23 mouse cellular contexts compared by ENCODE assay signal in genomic region chr1:125351416-125352037, GRCm38 (mm10).
A peak's percentile ranks its signal among the peaks of the same experiment; 100 is the strongest.
DNase-seq lines count a peak whose midpoint lies in the region; ATAC-seq and TF ChIP-seq lines count a peak whose summit lies in the region.
"Had no signal": no experiment of that assay in that cellular context is flagged by ENCODE, and none has a peak within 500 bp of the region (broad histone marks: within the 10 kb centered on the region; RNA-seq: fewer than 3 reads in every experiment).

No protein-coding gene starts in this region.

- no peaks in the 10 kb centered on the region for H3K36me3 ChIP-seq in forebrain, embryonic 11.5 days (ENCODE audit: control insufficient read depth, insufficient read depth, low read length)
- no peaks in the 10 kb centered on the region for H3K36me3 ChIP-seq in forebrain, embryonic 10.5 days (replicated peaks)
- no peaks in the 10 kb centered on the region for H3K36me3 ChIP-seq in forebrain, embryonic 13.5 days (ENCODE audit: poor library complexity, severe bottlenecking)
- no peaks in the 10 kb centered on the region for H3K36me3 ChIP-seq in forebrain, postnatal 0 days (ENCODE audit: insufficient read depth)
- H3K36me3 ChIP-seq: embryonic facial prominence, embryonic 15.5 days; G1E; heart, embryonic 12.5 days; hindbrain, embryonic 10.5 days; intestine, embryonic 15.5 days had no signal

- no peak overlapping the region for H3K9ac ChIP-seq in forebrain, embryonic 11.5 days (ENCODE audit: low read length)
- H3K9ac ChIP-seq in forebrain, embryonic 13.5 days = no peak overlapping the region
- no peak overlapping the region for H3K9ac ChIP-seq in forebrain, postnatal 0 days
- H3K9ac ChIP-seq: embryonic facial prominence, embryonic 15.5 days; heart, embryonic 12.5 days; hindbrain, embryonic 14.5 days; intestine, embryonic 15.5 days had no signal

- WGBS in forebrain, embryonic 11.5 days = 74% methylated on average over 4 of the region's 4 CpGs
- 89% methylated on average over 4 of the region's 4 CpGs for WGBS in forebrain, embryonic 10.5 days
- WGBS in forebrain, embryonic 13.5 days = 43% methylated on average over 4 of the region's 4 CpGs
- WGBS in forebrain, postnatal 0 days = 25% methylated on average over 4 of the region's 4 CpGs

- peak; percentile 82 for ATAC-seq in forebrain, embryonic 11.5 days (replicated peaks; ENCODE audit: low FRiP score)
- peak; percentile 96 for ATAC-seq in forebrain, embryonic 13.5 days
- ATAC-seq in forebrain, postnatal 0 days = peak; percentile 89
- ATAC-seq: CD4-positive, CD25-positive, alpha-beta regulatory T cell, adult 4 months; intestine, embryonic 15.5 days had no signal

- no peaks in the 10 kb centered on the region; the same call in 1 of the 2 replicates for H3K9me3 ChIP-seq in forebrain, embryonic 11.5 days (ENCODE audit: control insufficient read depth, low read length)
- no peaks in the 10 kb centered on the region; the same call in 1 of the 2 replicates for H3K9me3 ChIP-seq in forebrain, embryonic 10.5 days
- H3K9me3 ChIP-seq in forebrain, embryonic 13.5 days (replicated peaks) = no peaks in the 10 kb centered on the region; the same call in 1 of the 2 replicates
- H3K9me3 ChIP-seq in forebrain, postnatal 0 days (ENCODE audit: low read length) = no peaks in the 10 kb centered on the region
- H3K9me3 ChIP-seq: embryonic facial prominence, embryonic 15.5 days; intestine, embryonic 15.5 days had no signal

- H3K4me1 ChIP-seq in forebrain, embryonic 11.5 days (replicated peaks; ENCODE audit: control insufficient read depth, insufficient read depth, low read length) = no peaks in the 10 kb centered on the region
- no peaks in the 10 kb centered on the region for H3K4me1 ChIP-seq in forebrain, embryonic 10.5 days
- peaks cover 7% of the 10 kb centered on the region; the same call in 1 of the 2 replicates for H3K4me1 ChIP-seq in forebrain, embryonic 13.5 days
- H3K4me1 ChIP-seq in forebrain, postnatal 0 days (ENCODE audit: insufficient read depth) = no peaks in the 10 kb centered on the region
- H3K4me1 ChIP-seq: embryonic facial prominence, embryonic 15.5 days; heart, embryonic 12.5 days; hindbrain, embryonic 10.5 days; intestine, embryonic 15.5 days had no signal

- no peak overlapping the region for H3K27ac ChIP-seq in forebrain, embryonic 11.5 days (ENCODE audit: low read depth, low read length)
- H3K27ac ChIP-seq in forebrain, embryonic 10.5 days = no peak overlapping the region
- H3K27ac ChIP-seq in forebrain, embryonic 13.5 days = no peak overlapping the region
- no peak overlapping the region for H3K27ac ChIP-seq in forebrain, postnatal 0 days (ENCODE audit: low read depth, low read length)
- H3K27ac ChIP-seq: embryonic facial prominence, embryonic 15.5 days; heart, adult 2 months; hindbrain, embryonic 10.5 days; hindbrain, embryonic 14.5 days; intestine, embryonic 15.5 days had no signal

- H3K27me3 ChIP-seq in forebrain, embryonic 11.5 days (ENCODE audit: control insufficient read depth, insufficient read depth, low read length) = no peaks in the 10 kb centered on the region
- H3K27me3 ChIP-seq in forebrain, embryonic 10.5 days (ENCODE audit: poor library complexity, severe bottlenecking) = no peaks in the 10 kb centered on the region
- no peaks in the 10 kb centered on the region for H3K27me3 ChIP-seq in forebrain, embryonic 13.5 days
- H3K27me3 ChIP-seq in forebrain, postnatal 0 days (ENCODE audit: insufficient read depth, low read length) = no peaks in the 10 kb centered on the region
- H3K27me3 ChIP-seq: embryonic facial prominence, embryonic 15.5 days; heart, embryonic 12.5 days; intestine, embryonic 15.5 days had no signal

- H3K4me2 ChIP-seq in forebrain, embryonic 11.5 days (ENCODE audit: low read depth, low read length, severe bottlenecking) = no peak overlapping the region
- no peak overlapping the region for H3K4me2 ChIP-seq in forebrain, embryonic 13.5 days
- H3K4me2 ChIP-seq in forebrain, postnatal 0 days (ENCODE audit: low read depth) = no peak overlapping the region
- H3K4me2 ChIP-seq: embryonic facial prominence, embryonic 15.5 days; heart, embryonic 12.5 days; hindbrain, embryonic 14.5 days; intestine, embryonic 15.5 days had no signal

- H3K4me3 ChIP-seq in forebrain, embryonic 11.5 days (ENCODE audit: low read depth, low read length) = no peak overlapping the region
- H3K4me3 ChIP-seq in forebrain, embryonic 10.5 days = no peak overlapping the region
- no peak overlapping the region for H3K4me3 ChIP-seq in forebrain, embryonic 13.5 days
- H3K4me3 ChIP-seq in forebrain, postnatal 0 days (ENCODE audit: low read depth, low read length) = no peak overlapping the region
- H3K4me3 ChIP-seq: embryonic facial prominence, embryonic 15.5 days; erythroblast, embryonic 14.5 days; heart, adult 2 months; heart, embryonic 12.5 days; hindbrain, embryonic 10.5 days; intestine, embryonic 15.5 days had no signal

- no peak for TF ChIP-seq CTCF in forebrain, postnatal 0 days (IDR thresholded peaks at IDR 0.05; ENCODE audit: low read depth)

- DNase-seq in forebrain, embryonic 11.5 days (ENCODE audit: low spot score) = no peak
- no peak for DNase-seq in forebrain, embryonic 10.5 days (ENCODE audit: extremely low spot score, low spot score)
- peak; percentile 9 for DNase-seq in brain, adult 2 months (ENCODE audit: low read depth, low spot score)
- DNase-seq in forebrain, postnatal 0 days = peak; percentile 17
- DNase-seq in thymus, postnatal 25 days = no peak
- no peak for DNase-seq in right cerebral cortex, postnatal 14 days
- DNase-seq: adrenal gland, adult 8-10 months; B cell, adult 2 months; cerebellum, adult 2 months; cerebellum, postnatal 10 days; embryo, embryonic 11 days; gastrocnemius, postnatal 10 days; heart, adult 2 months; kidney, adult 2 months had no signal

Comparison
In these comparisons a context has a peak if more than half of its experiments do, and no peak if none do; other contexts are left out.
1. DNase-seq: peak in brain, adult 2 months (single experiment) and forebrain, postnatal 0 days (single experiment); none in forebrain, embryonic 11.5 days (single experiment), forebrain, embryonic 10.5 days (single experiment), thymus, postnatal 25 days (single experiment) and right cerebral cortex, postnatal 14 days (single experiment).
2. Peak in every context shown above with its lines, with median percentiles within 50 percentile points of each other: ATAC-seq.